Mouse (Mus musculus) heart, adult 2 months (tissue): ENCODE measurements around the gene Zfand3.

Source experiments
- CTCF ChIP-seq: fragments of 200-600 bp; IDR thresholded peaks from 2 replicates; pipeline ENCODE4 v1.8.1; 2022; ENCODE audit warnings: antibody characterized with exemption, mild to moderate bottlenecking, moderate library complexity
- EP300 ChIP-seq: fragments of 200-500 bp; IDR thresholded peaks from 2 replicates; pipeline ENCODE4 v1.6.1; 2011; ENCODE audit warnings: low read depth, low read length, control low read depth; ENCODE audit not compliant: insufficient read depth
- POLR2A ChIP-seq: fragments of 200-500 bp; IDR thresholded peaks from 2 replicates; pipeline ENCODE4 v1.6.1; 2011; ENCODE audit warnings: mild to moderate bottlenecking, low read depth, low read length, control low read depth; ENCODE audit not compliant: insufficient read depth

DNA sequence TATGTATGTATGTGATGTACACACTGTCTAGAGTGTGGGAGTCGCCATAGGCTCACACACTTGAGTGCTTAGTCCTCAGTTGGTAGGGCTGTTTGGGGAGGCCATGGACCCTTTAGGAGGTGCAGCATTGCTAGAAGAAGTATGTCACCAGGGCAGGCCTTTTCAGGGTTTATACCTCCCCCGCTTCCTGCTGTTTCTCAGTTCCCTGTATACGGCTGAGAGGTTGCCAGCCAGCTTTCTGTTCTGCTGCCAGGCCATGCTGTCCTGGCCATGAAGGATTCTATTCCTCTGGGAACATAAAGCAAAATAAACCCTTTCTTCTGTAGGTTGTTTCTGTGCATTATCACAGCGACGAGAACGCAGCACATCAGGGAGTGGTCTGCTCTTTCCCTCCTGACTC lies 255.4 kb downstream of the Zfand3 start:
- TF ChIP-seq CTCF (no peak), POLR2A (no peak), EP300 (no peak)
